Mouse (Mus musculus): ENCODE measurements around the gene Fam214b.

Gene Fam214b

GRCm38 (mm10) chr4:43038567-43039495, 7.2 kb downstream of the Fam214b start:
- no peak for DNase-seq (ENCODE audit: extremely low spot score)

DNA sequence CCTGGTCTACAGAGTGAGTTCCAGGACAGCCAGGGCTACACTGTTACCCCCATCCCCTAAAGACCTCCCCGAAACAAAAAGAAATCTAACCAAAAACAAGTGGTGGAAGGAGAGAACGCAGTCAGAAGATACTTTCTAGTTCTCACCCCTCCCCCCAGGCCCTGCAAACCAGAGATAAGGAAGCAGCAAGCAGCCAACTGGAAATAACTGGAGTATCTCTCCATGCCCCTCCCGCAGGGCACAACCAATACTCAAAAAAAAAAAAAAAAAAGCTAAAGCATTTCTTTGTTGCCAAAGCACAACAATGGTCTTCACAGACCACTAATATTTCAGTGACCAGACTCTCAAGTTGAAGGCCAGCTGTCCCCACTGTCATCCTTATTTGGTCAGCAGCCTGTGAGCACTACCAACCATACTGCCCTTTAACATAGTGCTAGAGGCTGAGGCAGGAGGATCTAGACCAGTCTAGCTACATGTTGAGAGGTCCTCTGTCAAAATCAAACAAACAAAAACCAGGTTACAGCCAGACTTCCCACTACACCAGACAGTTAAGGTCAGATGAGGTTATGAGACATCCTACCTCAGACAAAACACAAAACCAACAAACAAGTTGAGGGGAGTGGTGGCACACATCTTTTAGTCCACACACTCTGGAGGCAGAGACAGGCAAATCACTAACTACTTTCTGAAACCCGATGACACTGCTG, 8.0 kb downstream of the Fam214b start:
- DNase-seq (ENCODE audit: extremely low spot score): no peak

- no peak for DNase-seq (ENCODE audit: extremely low spot score)
These were observed 9.7 kb downstream of the Fam214b start for GRCm38 (mm10) chr4:43036356-43036755.

- DNase-seq (ENCODE audit: extremely low spot score): no peak
These were observed 10.2 kb downstream of the Fam214b start for GRCm38 (mm10) chr4:43035851-43036250.

DNA sequence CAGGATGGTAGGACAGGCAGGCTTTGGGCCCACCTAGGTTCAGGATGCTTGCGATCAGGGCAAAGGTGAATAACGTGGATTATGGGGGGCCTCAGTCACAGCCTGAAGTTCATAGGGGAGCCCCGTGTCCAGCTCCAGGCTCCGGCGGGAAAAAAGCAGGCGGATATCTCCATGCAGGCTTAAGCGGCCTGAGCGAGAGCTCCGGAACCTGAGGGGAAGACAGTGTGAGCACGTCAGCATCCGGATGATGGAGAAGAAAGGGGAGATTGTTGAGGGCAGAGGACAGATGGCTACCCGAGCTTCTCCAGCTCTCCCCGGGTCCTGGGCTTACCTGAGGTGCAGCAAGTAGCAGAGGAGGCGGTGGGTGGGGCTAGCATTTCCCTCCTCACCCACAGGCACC, 12.5 kb downstream of the Fam214b start:
- no peak for DNase-seq (ENCODE audit: extremely low spot score)

DNA sequence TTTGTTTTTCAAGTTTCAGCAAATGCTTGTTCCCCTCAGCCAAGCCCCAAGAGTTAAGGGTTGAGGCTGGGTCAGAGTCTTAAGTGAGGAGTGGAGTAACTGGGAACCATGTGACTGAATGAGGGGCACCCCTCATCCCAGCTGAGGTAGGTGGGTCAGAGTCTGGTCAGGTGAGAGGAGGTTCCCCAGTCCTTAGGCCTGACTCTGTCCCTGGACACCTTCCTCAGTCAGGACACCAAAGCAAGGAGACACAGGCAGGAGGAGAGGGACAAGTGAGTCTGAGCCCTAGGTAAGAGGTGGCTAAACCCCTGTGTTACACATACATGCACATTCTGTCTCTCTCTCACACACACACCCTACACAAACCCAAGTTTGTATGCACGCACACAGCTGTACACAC, 13.5 kb downstream of the Fam214b start:
- DNase-seq (ENCODE audit: extremely low spot score): no peak

GRCm38 (mm10) chr4:43031237-43031995, 14.6 kb downstream of the Fam214b start, which contains the start of gene Stoml2:
TSS of gene Stoml2 (minus strand) at chr4:43031710.
- peak; percentile 91 for DNase-seq (ENCODE audit: extremely low spot score)

GRCm38 (mm10) chr4:43030780-43031230, 15.2 kb downstream of the Fam214b start:
- no peak for DNase-seq (ENCODE audit: extremely low spot score)

GRCm38 (mm10) chr4:43030352-43030751, 15.7 kb downstream of the Fam214b start:
- no peak for DNase-seq (ENCODE audit: extremely low spot score)

- DNase-seq (ENCODE audit: extremely low spot score): no peak
These were observed 16.3 kb downstream of the Fam214b start for GRCm38 (mm10) chr4:43029749-43030148.

- DNase-seq (ENCODE audit: extremely low spot score): no peak
These were observed 16.9 kb downstream of the Fam214b start for GRCm38 (mm10) chr4:43029121-43029520.

DNA sequence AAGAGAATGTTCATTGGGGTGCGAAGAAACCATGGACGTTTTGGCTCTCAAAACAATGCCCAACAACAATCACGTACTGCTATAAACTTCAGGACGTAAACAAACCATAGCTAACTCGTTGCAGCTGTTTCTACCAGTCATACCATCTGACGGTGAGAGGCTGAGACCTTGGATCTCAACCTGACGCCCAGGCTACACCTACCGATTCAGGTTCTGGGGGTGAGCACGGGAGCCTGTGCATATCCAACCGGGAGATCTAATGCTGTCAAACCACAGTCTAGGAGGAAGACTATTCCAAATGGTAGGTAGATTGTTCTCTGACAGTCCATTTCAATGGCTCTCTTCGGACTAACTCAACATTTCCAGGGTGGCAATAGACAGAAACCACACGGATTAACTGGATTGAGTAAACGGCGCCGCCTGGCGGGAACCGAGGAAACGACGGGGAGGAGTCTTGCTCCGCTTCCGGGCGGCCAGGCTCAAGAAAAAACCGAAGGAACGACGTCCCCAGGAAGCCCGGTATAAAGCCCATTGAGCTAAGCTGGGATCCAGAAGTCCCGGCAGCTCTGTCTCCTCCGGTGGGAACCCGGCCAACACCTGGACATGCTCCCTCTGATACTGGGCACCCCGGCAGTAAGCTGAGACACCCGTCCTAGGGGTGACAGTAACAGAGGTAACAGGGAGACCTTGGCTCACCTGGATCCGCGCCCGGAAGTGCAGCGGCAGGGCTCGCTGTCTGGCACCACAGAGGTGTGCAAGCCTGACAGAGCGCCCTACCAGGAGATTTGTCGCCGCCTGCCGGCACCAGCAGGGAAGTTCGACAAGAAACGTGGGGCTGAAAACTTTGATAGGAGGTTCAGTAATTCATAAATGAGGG, 20.7 kb downstream of the Fam214b start, which contains the start of gene Pigo:
Gene Pigo (minus strand): TSS at position 736 of the 877 bp plus-strand sequence.
- DNase-seq (ENCODE audit: extremely low spot score): peak; percentile 94

DNA sequence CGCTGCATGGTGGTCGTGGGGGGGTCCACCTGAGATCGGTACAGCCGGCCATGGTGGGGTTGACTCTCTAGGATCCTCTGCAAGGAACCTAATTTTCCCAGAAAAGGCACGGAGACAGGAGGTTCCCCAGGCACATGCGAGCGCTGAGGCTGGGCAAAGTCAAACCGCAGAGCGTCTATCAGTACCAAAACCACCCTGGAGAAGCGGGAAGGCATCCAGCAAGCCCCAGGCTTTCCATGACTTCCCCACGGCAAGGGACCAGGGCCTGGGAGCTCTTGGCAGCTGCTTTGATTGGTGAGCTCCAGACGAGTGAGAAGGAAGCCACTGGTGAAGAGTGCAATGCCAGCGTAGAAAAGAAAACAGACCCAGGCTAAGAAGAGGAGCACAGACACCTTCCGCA, 21.3 kb downstream of the Fam214b start:
- no peak for DNase-seq (ENCODE audit: extremely low spot score)

DNA sequence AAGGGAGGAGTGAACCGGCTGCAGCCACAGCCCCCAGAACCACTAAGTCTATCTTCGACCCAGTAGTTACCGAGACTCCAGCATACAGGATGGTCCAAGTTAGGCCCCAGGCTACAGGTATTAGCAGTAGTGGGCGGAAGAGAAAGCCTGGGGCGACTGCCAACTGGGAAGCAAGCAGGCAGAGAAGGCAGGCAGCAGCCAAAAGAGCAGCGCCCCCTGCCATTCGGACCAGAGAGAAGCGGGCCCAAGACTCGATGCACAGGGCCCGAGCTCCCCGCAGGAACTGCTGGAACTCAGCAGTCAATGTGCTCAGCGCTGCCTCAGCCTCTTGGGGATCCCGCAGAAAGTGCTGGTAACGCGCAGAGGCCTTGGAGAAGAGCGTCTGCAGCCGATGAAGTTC, 24.7 kb downstream of the Fam214b start:
- DNase-seq (ENCODE audit: extremely low spot score): no peak

DNA sequence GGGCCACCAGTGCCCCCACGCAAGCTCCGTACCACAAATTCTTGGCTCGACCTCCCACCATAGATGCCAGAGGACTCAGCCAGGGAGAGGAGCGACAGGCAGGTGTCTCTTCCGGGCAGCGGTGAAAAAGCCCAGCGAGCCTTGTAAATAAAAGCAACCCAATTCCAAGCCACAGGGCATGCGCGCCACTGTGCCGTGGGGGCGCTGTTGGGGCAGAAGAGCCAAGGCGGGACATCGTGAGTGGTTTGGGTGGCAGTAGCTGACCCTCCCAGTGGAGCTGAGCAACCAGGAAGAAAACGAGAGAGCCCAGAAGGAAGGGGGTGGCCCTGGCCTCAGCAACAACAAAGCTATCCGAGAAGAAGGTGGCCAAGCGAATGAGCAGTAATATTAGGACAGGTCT, 25.1 kb downstream of the Fam214b start:
- DNase-seq (ENCODE audit: extremely low spot score): no peak

DNA sequence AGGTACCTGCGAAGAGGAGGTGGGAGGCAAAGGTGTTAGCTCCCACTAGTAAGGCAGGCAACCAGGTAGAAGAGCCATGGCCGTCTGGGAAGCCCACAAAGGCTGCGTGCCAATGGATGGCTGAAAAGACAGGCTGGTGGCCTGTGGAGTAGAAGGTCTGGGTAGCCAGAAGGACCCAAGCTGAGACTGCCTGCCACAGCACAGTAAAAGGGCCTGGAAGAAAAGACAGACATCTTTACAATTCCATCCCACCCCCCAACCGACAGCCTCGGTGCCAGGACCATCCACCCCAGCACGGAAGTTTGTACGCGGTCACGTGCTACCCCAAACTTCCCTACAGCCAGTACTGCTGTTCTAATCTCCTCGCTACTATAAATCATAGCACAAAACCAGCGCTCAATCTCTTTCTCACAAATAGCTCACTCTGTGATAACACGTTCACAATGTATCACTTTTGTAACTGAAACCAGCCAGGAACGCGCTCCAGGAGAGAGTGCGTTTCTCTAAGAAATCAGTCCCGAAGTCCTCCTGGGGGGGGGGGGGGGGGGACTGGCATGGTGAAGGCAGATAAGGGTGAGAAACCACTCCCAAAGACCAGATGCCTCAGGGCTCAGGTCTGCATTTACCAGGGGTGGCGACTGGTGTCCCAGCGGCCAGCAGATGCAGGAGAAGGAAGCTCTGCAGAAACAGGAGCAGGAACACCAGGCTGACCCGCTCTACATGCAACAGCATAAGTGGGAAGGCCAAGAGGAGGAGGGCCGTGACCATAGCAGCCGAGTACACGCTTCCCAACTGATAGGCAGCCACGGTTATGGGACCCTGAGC, 26.2 kb downstream of the Fam214b start:
- no peak for DNase-seq (ENCODE audit: extremely low spot score)

DNA sequence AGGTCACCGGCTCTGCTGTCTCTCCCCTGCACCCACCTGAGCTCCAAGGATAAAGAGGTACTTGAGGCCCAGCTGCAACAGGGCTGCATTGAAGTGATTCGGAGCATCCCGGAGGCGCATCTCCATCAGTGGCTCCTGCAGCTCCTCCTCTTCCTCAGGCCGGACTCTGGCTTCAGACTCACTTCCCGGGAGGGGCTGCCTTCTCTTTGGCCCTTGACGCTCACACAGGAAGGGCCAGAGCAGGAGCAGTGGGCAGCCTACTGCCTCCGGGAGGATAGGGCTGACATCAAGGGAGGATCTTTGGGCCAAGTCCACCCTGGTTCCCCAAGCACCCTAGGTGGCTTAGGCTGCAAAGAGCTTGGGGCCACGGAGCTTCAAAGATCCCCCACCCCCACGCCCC, 26.8 kb downstream of the Fam214b start:
- DNase-seq (ENCODE audit: extremely low spot score): no peak

GRCm38 (mm10) chr4:43018156-43018555, 27.9 kb downstream of the Fam214b start:
- DNase-seq (ENCODE audit: extremely low spot score): no peak

GRCm38 (mm10) chr4:43012091-43012490, 33.9 kb downstream of the Fam214b start:
- no peak for DNase-seq (ENCODE audit: extremely low spot score)

All from embryo, embryonic 9.5 days (tissue).